Comparison of ENCODE assay signal across 17 mouse cellular contexts in the genomic region with DNA sequence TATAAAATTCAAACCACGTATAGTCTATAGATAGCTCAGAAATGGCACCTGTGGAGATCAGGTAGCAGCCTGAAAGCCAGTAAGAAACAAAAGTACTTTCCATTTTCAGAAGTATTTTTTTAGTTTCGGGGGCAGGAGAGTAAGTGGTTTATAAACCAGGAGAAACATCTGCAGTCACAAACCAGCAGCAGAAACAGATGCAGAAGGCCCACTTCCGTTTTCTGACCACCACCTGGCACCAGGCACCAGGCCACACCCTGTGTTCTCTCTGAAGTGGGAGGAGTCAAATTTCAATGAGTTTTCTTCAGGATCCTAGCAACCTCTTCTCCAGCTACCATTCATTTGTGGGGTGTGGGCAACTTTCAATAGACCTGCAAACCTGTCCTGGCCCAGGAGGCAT. TPM values are rescaled to one million over a fixed set of nuclear protein-coding genes. Genes with fewer than 3 reads are reported as not detected.
DNase-seq lines count a peak whose midpoint lies in the region; ATAC-seq and TF ChIP-seq lines count a peak whose summit lies in the region.
"Had no signal": no experiment of that assay in that cellular context is flagged by ENCODE, and none has a peak within 500 bp of the region (broad histone marks: within the 10 kb centered on the region; RNA-seq: fewer than 3 reads in every experiment).

No protein-coding gene starts in this region.

- no peaks in the 10 kb centered on the region for H3K9me3 ChIP-seq in hindbrain, embryonic 10.5 days
- H3K9me3 ChIP-seq: intestine, embryonic 15.5 days; limb, embryonic 15.5 days had no signal

- no peak for TF ChIP-seq POLR2A in lung, adult 2 months (IDR thresholded peaks at IDR 0.05; ENCODE audit: borderline replicate concordance, extremely low read depth, low read depth, low read length)
- TF ChIP-seq POLR2A in cerebellum, adult 2 months (IDR thresholded peaks at IDR 0.05; ENCODE audit: borderline replicate concordance, insufficient read depth, low read length) = no peak

- peak; percentile 90 to 95 for ATAC-seq in hematopoietic stem cell, adult 5-6 weeks (replicated peaks in 1 of 2; ENCODE audit: insufficient read depth in 1 of 2, low FRiP score in 2 of 2, low TSS enrichment in 1 of 2, low read depth in 1 of 2, poor library complexity in 2 of 2, severe bottlenecking in 2 of 2)
- ATAC-seq: intestine, embryonic 15.5 days; Patski had no signal

- no peak overlapping the region for H3K4me3 ChIP-seq in lung, adult 2 months (replicated peaks; ENCODE audit: extremely low read depth, low read depth, low read length)
- no peak overlapping the region for H3K4me3 ChIP-seq in hindbrain, embryonic 10.5 days
- H3K4me3 ChIP-seq in cerebellum, adult 2 months (replicated peaks; ENCODE audit: insufficient read depth, low read depth, low read length) = no peak overlapping the region
- H3K4me3 ChIP-seq: heart, adult 2 months; intestine, embryonic 15.5 days; limb, embryonic 15.5 days had no signal

- no peak for TF ChIP-seq CTCF in lung, adult 2 months (IDR thresholded peaks at IDR 0.05; ENCODE audit: insufficient read depth, low read length)
- no peak for TF ChIP-seq CTCF in cerebellum, adult 2 months (IDR thresholded peaks at IDR 0.05; ENCODE audit: borderline replicate concordance, insufficient read depth, low read depth, low read length)

- peak; percentile 9 to 21 for DNase-seq in lung, adult 18-20 months
- DNase-seq in lung, adult 2 months = no peak
- DNase-seq in spleen, adult 18-20 months = peak; percentile 33 to 59
- DNase-seq in thymus, postnatal 25 days = peak; percentile 58
- no peak for DNase-seq in hindbrain, embryonic 10.5 days (ENCODE audit: low spot score)
- DNase-seq in cerebellum, adult 2 months = no peak
- DNase-seq in left cerebral cortex, adult 11 months (ENCODE audit: low spot score) = no peak
- DNase-seq: adrenal gland, adult 8-10 months; embryo, embryonic 11 days; lung, postnatal 10 days; right cerebral cortex, postnatal 25 days had no signal

- 49% methylated on average over 3 of the region's 3 CpGs for WGBS in lung, adult 2 months
- WGBS in hindbrain, embryonic 10.5 days = 72% methylated on average over 3 of the region's 3 CpGs
- WGBS in cerebellum, adult 2 months = 64% methylated on average over 3 of the region's 3 CpGs

- no peak overlapping the region for H3K27ac ChIP-seq in hindbrain, embryonic 10.5 days
- no peak overlapping the region for H3K27ac ChIP-seq in cerebellum, adult 2 months (ENCODE audit: insufficient read depth, low read length)
- H3K27ac ChIP-seq: heart, adult 2 months; intestine, embryonic 15.5 days; kidney, postnatal 0 days; limb, embryonic 15.5 days had no signal

- H3K27me3 ChIP-seq in hindbrain, embryonic 10.5 days (ENCODE audit: insufficient read depth, poor library complexity, severe bottlenecking) = no peaks in the 10 kb centered on the region
- no peaks in the 10 kb centered on the region for H3K27me3 ChIP-seq in cerebellum, adult 2 months (ENCODE audit: control insufficient read depth, insufficient read depth, low read length)
- H3K27me3 ChIP-seq: intestine, embryonic 15.5 days; limb, embryonic 15.5 days; Patski had no signal

- H3K4me1 ChIP-seq in lung, adult 2 months (ENCODE audit: control insufficient read depth, insufficient read depth, low read length) = no peaks in the 10 kb centered on the region
- H3K4me1 ChIP-seq in hindbrain, embryonic 10.5 days (replicated peaks) = no peaks in the 10 kb centered on the region
- no peaks in the 10 kb centered on the region for H3K4me1 ChIP-seq in cerebellum, adult 2 months (ENCODE audit: control insufficient read depth, insufficient read depth, low read length)
- H3K4me1 ChIP-seq: intestine, embryonic 15.5 days had no signal

- H3K36me3 ChIP-seq in hindbrain, embryonic 10.5 days = no peaks in the 10 kb centered on the region
- H3K36me3 ChIP-seq: intestine, embryonic 15.5 days; limb, embryonic 15.5 days had no signal

RNA-seq across cellular contexts. Expression of gene Mctp2, which starts 25.7 kb away (rescaled TPM):
- polyA plus RNA-seq in lung, adult 2 months (2012; rRNA removed) = 1.3 and 1.7 TPM in 2 replicates
- total RNA-seq in hematopoietic stem cell, adult 5-6 weeks (2017) = 14.5 and 22.6 TPM in 2 replicates
- polyA plus RNA-seq in hindbrain, embryonic 10.5 days (2016; fragmentation: Nextera tagmentation; extraction: Ambion mirVana) = 0.13 and 0.47 TPM in 2 replicates
- 0.29 and 0.64 TPM in 2 replicates for polyA plus RNA-seq in cerebellum, adult 2 months (2012; rRNA removed)

Comparison
In these comparisons a context has a peak if more than half of its experiments do, and no peak if none do; other contexts are left out.
1. DNase-seq: peak in lung, adult 18-20 months (2 of 2), spleen, adult 18-20 months (2 of 2) and thymus, postnatal 25 days (single experiment); none in lung, adult 2 months (single experiment), hindbrain, embryonic 10.5 days (single experiment), cerebellum, adult 2 months (0 of 2) and left cerebral cortex, adult 11 months (single experiment).